Mouse (Mus musculus): Measurements from ENCODE around the gene Atf6b. TPM values are rescaled to one million over a fixed set of nuclear protein-coding genes. Genes with fewer than 3 reads are reported as not detected.

The Atf6b gene
- polyA plus RNA-seq, 1 experiment from 2014 or later, result 17.8 TPM

- Histone ChIP-seq H3K36me3 (ENCODE audit: control insufficient read depth, insufficient read depth) (no peaks in the 10 kb centered on the region), H3K27ac (ENCODE audit: low read length) (no peak overlapping the region), H3K27me3 (ENCODE audit: control insufficient read depth, insufficient read depth, low read depth, low read length) (peaks cover 19% of the 10 kb centered on the region), H3K4me2 (ENCODE audit: low read depth, low read length) (no peak overlapping the region), H3K4me3 (ENCODE audit: low read depth, low read length) (no peak overlapping the region), H3K9ac (ENCODE audit: low read depth, low read length) (no peak overlapping the region), H3K4me1 (ENCODE audit: control insufficient read depth, low read depth, low read length) (no peaks in the 10 kb centered on the region), H3K9me3 (replicated peaks; ENCODE audit: control insufficient read depth, low read length) (no peaks in the 10 kb centered on the region)
- 57% methylated on average over 7 of the region's 7 CpGs for WGBS (ENCODE audit: insufficient replicate concordance)
- no peak for ATAC-seq (ENCODE audit: low read depth)
Measured at GRCm38 (mm10) chr17:34664472-34664871, 17.5 kb downstream of the Atf6b start.

- Histone ChIP-seq H3K4me2 (ENCODE audit: low read depth, low read length) (no peak within 1 kb of the TSS), H3K9ac (ENCODE audit: low read depth, low read length) (no peak within 1 kb of the TSS), H3K4me3 (ENCODE audit: low read depth, low read length) (no peak within 1 kb of the TSS), H3K27ac (ENCODE audit: low read length) (no peak within 1 kb of the TSS), H3K36me3 (ENCODE audit: control insufficient read depth, insufficient read depth) (no peaks in the 10 kb centered on the region), H3K9me3 (replicated peaks; ENCODE audit: control insufficient read depth, low read length) (no peaks in the 10 kb centered on the region), H3K27me3 (ENCODE audit: control insufficient read depth, insufficient read depth, low read depth, low read length) (peaks cover 43% of the 10 kb centered on the region), H3K4me1 (ENCODE audit: control insufficient read depth, low read depth, low read length) (no peaks in the 10 kb centered on the region)
- WGBS (ENCODE audit: insufficient replicate concordance), result 44% methylated on average over 7 of the region's 7 CpGs
- ATAC-seq (ENCODE audit: low read depth), result no peak
Measured at GRCm38 (mm10) chr17:34670235-34670634, 23.3 kb downstream of the Atf6b start, which contains the start of gene Tnxb. TSS of gene Tnxb (plus strand) at chr17:34670535.

GRCm38 (mm10) chr17:34671151-34672066 lies 24.5 kb downstream of the Atf6b start:
- Histone ChIP-seq H3K36me3 (ENCODE audit: control insufficient read depth, insufficient read depth) (no peaks in the 10 kb centered on the region), H3K4me2 (ENCODE audit: low read depth, low read length) (no peak overlapping the region)

GRCm38 (mm10) chr17:34672246-34672792 lies 25.4 kb downstream of the Atf6b start:
- Histone ChIP-seq H3K4me3 (ENCODE audit: low read depth, low read length) (no peak overlapping the region), H3K27ac (ENCODE audit: low read length) (no peak overlapping the region), H3K9me3 (replicated peaks; ENCODE audit: control insufficient read depth, low read length) (no peaks in the 10 kb centered on the region), H3K4me2 (ENCODE audit: low read depth, low read length) (no peak overlapping the region), H3K27me3 (ENCODE audit: control insufficient read depth, insufficient read depth, low read depth, low read length) (peaks cover 48% of the 10 kb centered on the region), H3K4me1 (ENCODE audit: control insufficient read depth, low read depth, low read length) (no peaks in the 10 kb centered on the region), H3K9ac (ENCODE audit: low read depth, low read length) (no peak overlapping the region), H3K36me3 (ENCODE audit: control insufficient read depth, insufficient read depth) (no peaks in the 10 kb centered on the region)
- 32% methylated on average over 49 of the region's 49 CpGs for WGBS (ENCODE audit: insufficient replicate concordance)
- no peak for ATAC-seq (ENCODE audit: low read depth)

More at GRCm38 (mm10) chr17:34671151-34672066, 24.5 kb downstream of the Atf6b start:
- no peaks in the 10 kb centered on the region for H3K9me3 ChIP-seq (replicated peaks; ENCODE audit: control insufficient read depth, low read length)
- WGBS (ENCODE audit: insufficient replicate concordance), result 13% methylated on average over 93 of the region's 93 CpGs
- H3K9ac ChIP-seq (ENCODE audit: low read depth, low read length), result no peak overlapping the region
- no peak; the same call in 1 of the 2 replicates for ATAC-seq (ENCODE audit: low read depth)
- no peak overlapping the region for H3K4me3 ChIP-seq (ENCODE audit: low read depth, low read length)
- H3K27me3 ChIP-seq (ENCODE audit: control insufficient read depth, insufficient read depth, low read depth, low read length), result peaks cover 43% of the 10 kb centered on the region
- no peaks in the 10 kb centered on the region for H3K4me1 ChIP-seq (ENCODE audit: control insufficient read depth, low read depth, low read length)
- no peak overlapping the region for H3K27ac ChIP-seq (ENCODE audit: low read length)

GRCm38 (mm10) chr17:34673139-34673538 lies 26.2 kb downstream of the Atf6b start:
- Histone ChIP-seq H3K4me2 (ENCODE audit: low read depth, low read length) (no peak overlapping the region), H3K4me3 (ENCODE audit: low read depth, low read length) (no peak overlapping the region), H3K9ac (ENCODE audit: low read depth, low read length) (no peak overlapping the region), H3K36me3 (ENCODE audit: control insufficient read depth, insufficient read depth) (no peaks in the 10 kb centered on the region), H3K9me3 (replicated peaks; ENCODE audit: control insufficient read depth, low read length) (no peaks in the 10 kb centered on the region), H3K4me1 (ENCODE audit: control insufficient read depth, low read depth, low read length) (no peaks in the 10 kb centered on the region), H3K27ac (ENCODE audit: low read length) (no peak overlapping the region), H3K27me3 (ENCODE audit: control insufficient read depth, insufficient read depth, low read depth, low read length) (peaks cover 48% of the 10 kb centered on the region)
- WGBS (ENCODE audit: insufficient replicate concordance), result 68% methylated on average over 7 of the region's 7 CpGs
- ATAC-seq (ENCODE audit: low read depth), result no peak

- H3K4me3 ChIP-seq (ENCODE audit: low read depth, low read length), result no peak overlapping the region
- no peak overlapping the region for H3K27ac ChIP-seq (ENCODE audit: low read length)
- H3K9me3 ChIP-seq (replicated peaks; ENCODE audit: control insufficient read depth, low read length), result no peaks in the 10 kb centered on the region
- H3K9ac ChIP-seq (ENCODE audit: low read depth, low read length), result no peak overlapping the region
- H3K36me3 ChIP-seq (ENCODE audit: control insufficient read depth, insufficient read depth), result no peaks in the 10 kb centered on the region
- WGBS (ENCODE audit: insufficient replicate concordance), result 41% methylated on average over 11 of the region's 11 CpGs
- no peak overlapping the region for H3K4me2 ChIP-seq (ENCODE audit: low read depth, low read length)
- ATAC-seq (ENCODE audit: low read depth), result no peak
- no peaks in the 10 kb centered on the region for H3K4me1 ChIP-seq (ENCODE audit: control insufficient read depth, low read depth, low read length)
- H3K27me3 ChIP-seq (ENCODE audit: control insufficient read depth, insufficient read depth, low read depth, low read length), result peaks cover 57% of the 10 kb centered on the region
Measured at GRCm38 (mm10) chr17:34674524-34675204, 27.7 kb downstream of the Atf6b start.

GRCm38 (mm10) chr17:34675205-34676092 lies 28.5 kb downstream of the Atf6b start:
- no peaks in the 10 kb centered on the region for H3K36me3 ChIP-seq (ENCODE audit: control insufficient read depth, insufficient read depth)
- no peak overlapping the region for H3K4me2 ChIP-seq (ENCODE audit: low read depth, low read length)
- H3K9me3 ChIP-seq (replicated peaks; ENCODE audit: control insufficient read depth, low read length), result no peaks in the 10 kb centered on the region
- WGBS (ENCODE audit: insufficient replicate concordance), result 49% methylated on average over 13 of the region's 13 CpGs
- H3K27ac ChIP-seq (ENCODE audit: low read length), result no peak overlapping the region
- no peak for ATAC-seq (ENCODE audit: low read depth)
- H3K9ac ChIP-seq (ENCODE audit: low read depth, low read length), result no peak overlapping the region
- H3K27me3 ChIP-seq (ENCODE audit: control insufficient read depth, insufficient read depth, low read depth, low read length), result peaks cover 57% of the 10 kb centered on the region
- no peak overlapping the region for H3K4me3 ChIP-seq (ENCODE audit: low read depth, low read length)
- H3K4me1 ChIP-seq (ENCODE audit: control insufficient read depth, low read depth, low read length), result no peaks in the 10 kb centered on the region

- no peak for ATAC-seq (ENCODE audit: low read depth)
- H3K4me3 ChIP-seq (ENCODE audit: low read depth, low read length), result no peak overlapping the region
- 54% methylated on average over 6 of the region's 6 CpGs for WGBS (ENCODE audit: insufficient replicate concordance)
Measured at GRCm38 (mm10) chr17:34676093-34676460, 29.1 kb downstream of the Atf6b start.

More at GRCm38 (mm10) chr17:34676093-34676460, 29.1 kb downstream of the Atf6b start:
- Histone ChIP-seq H3K27me3 (ENCODE audit: control insufficient read depth, insufficient read depth, low read depth, low read length) (peaks cover 51% of the 10 kb centered on the region), H3K9me3 (replicated peaks; ENCODE audit: control insufficient read depth, low read length) (no peaks in the 10 kb centered on the region), H3K9ac (ENCODE audit: low read depth, low read length) (no peak overlapping the region), H3K27ac (ENCODE audit: low read length) (no peak overlapping the region), H3K4me1 (ENCODE audit: control insufficient read depth, low read depth, low read length) (no peaks in the 10 kb centered on the region), H3K36me3 (ENCODE audit: control insufficient read depth, insufficient read depth) (no peaks in the 10 kb centered on the region), H3K4me2 (ENCODE audit: low read depth, low read length) (no peak overlapping the region)

All from liver, embryonic 16.5 days (tissue).